Mouse (Mus musculus) gastrocnemius, postnatal 25 days (tissue): Measurements from ENCODE around the gene Spata32. TPM values are rescaled to one million over a fixed set of nuclear protein-coding genes. Genes with fewer than 3 reads are reported as not detected.
A peak's percentile ranks its signal among the peaks of the same experiment; 100 is the strongest.
"Not testable (repeated sequence)": the region's sequence is repeated elsewhere in the genome, so short reads cannot be mapped to it uniquely, and the experiment has no call there.

Experiments used
- DNase-seq: peaks from one replicate; pipeline ENCODE4 v3.0.0; 2022
- total RNA-seq, 2 experiments: library from RNA; stranded (reverse); gene quantifications; 1 replicate in 1 of 2; 2 replicates in 1 of 2; pipeline ENCODE4 v1.2.3; 2021

Gene Spata32
- total RNA-seq, 2 experiments from 2014 or later = not detected

GRCm38 (mm10) chr11:103246081-103246730 is 28.0 kb upstream of the Spata32 start:
- DNase-seq = peak; percentile 74

- DNase-seq = no peak
Measured at GRCm38 (mm10) chr11:103244856-103245255, 26.6 kb upstream of the Spata32 start.

DNA sequence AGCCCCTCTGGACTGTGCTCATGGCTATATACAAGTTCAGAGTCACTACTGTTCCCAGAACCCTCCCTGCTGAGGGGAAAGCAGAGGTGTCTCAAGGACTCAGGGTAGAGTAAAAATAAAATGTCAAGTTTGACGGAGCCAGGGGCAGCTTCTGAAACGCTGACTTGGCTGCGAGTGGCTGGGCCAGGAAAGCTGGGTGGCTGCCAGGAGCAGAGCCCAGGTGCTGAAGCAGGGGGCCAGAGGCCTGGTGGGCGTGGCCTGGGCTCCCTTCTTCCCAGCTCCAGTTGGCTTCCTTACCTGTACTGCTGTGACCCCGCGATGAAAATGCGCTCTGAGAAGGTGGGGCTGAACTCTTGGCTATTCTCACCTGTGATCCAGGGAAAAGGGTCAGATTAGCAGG is 22.5 kb upstream of the Spata32 start:
- peak; percentile 70 for DNase-seq

DNA sequence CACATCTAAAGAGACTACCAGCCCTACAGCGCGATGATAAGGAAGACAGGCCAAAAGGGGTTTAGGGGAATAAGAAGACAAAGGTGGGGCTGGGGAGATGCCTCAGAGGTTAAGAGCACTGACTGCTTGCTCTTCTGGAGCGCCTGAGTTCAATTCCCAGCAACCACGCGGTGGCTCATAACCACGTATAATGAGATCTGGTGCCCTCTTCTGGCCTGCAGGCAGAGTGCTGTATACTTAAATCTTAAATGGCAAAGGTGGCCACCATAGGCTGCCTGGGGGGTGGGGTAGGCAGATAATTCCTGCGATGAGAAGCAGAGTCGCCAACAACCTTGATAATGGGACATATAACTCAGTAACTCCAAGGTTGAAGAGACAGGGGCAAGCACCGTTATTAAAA is 19.5 kb upstream of the Spata32 start:
- no peak for DNase-seq

- DNase-seq = no peak
Measured at GRCm38 (mm10) chr11:103236903-103237302, 18.7 kb upstream of the Spata32 start.

DNA sequence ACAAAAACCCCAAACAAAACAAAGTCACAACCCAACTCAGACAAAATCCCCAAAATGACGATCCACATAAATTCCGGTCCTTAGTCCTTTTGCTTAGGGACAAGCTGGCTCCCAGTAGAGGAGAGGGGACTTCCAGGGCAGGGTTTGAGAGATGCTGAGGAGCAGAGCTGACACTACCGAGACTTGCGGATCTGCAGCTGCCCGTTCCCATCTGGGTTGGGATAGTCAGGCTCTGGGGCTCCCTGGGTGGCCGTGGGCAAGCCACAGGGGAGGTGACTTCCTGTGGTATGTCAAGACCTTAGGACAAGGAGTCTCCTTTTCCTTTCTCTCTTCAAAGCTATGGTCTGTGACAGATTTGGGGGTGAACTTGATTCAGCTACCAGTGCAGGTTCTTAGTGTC is 18.2 kb upstream of the Spata32 start:
- no peak for DNase-seq

DNA sequence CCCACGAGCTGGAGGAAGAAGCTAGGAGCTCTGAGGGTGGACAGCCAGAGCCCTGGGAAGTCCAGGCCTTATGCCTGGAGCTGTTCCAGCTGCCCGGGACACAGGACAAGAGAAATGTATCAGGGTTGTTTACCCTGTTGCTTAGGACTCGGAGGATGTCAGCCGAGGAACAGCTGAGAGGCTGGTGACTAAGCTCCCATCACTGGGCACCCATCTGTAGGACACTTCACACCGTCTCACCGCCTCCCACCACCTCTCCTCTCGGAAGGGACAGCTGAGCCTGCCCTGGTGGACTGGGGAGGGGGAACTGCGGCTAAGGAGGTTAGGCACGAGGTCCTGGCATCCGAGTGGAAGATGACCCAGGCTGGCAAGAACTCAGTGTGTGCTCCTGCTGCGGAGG is 17.5 kb upstream of the Spata32 start:
- DNase-seq = peak; percentile 67

- no peak for DNase-seq
Measured at GRCm38 (mm10) chr11:103234447-103234846, 16.2 kb upstream of the Spata32 start.

DNA sequence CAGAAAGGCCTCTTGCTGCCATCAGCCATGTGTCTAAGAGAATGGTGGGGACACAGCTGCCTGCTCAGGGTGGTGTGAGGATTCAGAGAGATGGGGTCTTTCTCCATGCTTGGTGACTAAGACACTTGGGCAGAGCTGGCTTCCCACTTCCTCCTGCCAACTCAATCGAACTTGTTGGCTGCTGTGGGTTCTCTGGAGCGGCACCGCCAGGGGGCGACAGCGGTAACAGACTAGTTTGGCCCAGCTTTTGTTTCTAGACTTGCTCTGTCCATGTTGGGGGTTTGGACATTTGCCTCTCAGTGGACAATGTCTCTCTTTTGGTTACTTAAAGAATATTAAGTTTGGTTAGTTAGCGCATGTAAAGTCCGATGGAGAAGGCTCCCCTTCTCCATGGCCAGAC is 14.7 kb upstream of the Spata32 start:
- DNase-seq = peak; percentile 74

DNA sequence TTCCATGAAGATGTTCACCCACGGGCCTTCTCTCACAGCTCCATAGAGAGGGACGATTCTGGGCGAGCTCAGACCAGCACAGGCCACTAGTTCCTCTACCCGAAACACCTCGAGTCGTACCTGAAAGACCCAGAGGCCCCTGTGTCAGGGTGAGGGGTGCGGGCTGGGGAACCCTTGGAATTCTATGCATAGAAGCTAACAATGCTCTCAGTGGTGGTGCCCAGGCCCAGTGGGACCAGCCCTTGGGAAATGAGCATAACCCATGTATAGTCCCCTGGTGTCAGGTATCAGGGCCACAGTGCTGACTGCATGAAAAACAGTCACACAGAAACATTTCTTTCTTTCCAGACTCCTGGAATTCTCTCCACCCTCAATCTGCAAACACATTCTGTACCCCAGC is 13.1 kb upstream of the Spata32 start:
- no peak for DNase-seq

GRCm38 (mm10) chr11:103230626-103231025 is 12.4 kb upstream of the Spata32 start:
- DNase-seq = peak; percentile 76

DNA sequence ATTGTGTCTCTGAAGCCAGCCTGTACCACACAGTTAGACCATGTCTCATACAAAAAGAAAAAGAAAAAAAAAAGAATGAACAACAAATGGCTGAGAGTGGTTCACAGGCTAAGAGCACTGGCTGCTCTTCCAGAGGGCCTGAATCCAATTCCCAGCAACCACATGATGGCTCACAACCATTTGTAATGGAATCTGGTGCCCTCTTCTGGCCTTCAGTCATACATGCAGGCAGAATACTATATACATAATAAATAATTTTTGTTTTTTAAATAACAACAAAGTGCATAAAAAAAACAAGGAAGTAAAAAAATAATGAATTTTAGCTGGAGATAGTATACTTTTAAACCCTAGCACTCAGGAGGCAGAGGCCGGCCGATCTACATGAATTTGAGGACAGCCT is 11.4 kb upstream of the Spata32 start:
- DNase-seq = no peak

- peak; percentile 77 for DNase-seq
Measured at GRCm38 (mm10) chr11:103223951-103224456, 5.8 kb upstream of the Spata32 start.

DNA sequence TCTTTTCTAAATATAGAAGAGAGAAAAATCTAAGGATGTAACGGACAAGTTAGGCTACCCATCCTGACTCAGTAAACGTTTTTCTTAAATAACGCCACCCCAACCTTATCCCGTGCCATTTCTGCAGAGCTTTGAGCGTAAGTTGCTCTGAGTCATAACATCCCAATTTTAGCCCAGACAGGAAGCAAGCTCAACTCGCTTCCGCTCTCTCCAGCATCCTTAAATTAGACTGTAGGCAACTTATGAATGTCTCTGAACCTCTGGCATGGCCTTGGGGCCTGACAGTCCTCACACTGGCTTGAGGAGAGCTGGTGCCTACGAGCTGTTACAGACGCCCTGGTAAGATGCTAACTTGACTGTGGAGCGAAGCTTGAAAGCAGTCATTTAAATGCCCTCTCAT is 5.2 kb upstream of the Spata32 start:
- no peak for DNase-seq

DNA sequence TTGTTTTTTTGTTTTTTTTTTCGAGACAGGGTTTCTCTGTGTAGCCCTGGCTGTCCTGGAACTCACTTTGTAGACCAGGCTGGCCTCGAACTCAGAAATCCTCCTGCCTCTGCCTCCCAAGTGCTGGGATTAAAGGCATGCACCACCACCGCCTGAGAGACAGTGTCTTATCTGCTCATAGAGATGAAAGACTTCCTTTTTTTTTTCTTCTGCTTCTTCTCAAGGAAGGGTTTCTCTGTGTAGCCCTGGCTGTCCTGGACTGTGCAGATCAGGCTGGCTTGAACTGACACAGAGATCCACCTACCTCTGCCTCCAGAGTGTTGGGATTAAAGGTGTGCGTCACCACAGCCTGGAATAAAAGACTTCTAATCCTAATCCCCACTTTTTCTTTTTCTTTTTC is 4.5 kb upstream of the Spata32 start:
- DNase-seq = not testable (repeated sequence)

GRCm38 (mm10) chr11:103221437-103221836 is 3.2 kb upstream of the Spata32 start:
- no peak for DNase-seq

DNA sequence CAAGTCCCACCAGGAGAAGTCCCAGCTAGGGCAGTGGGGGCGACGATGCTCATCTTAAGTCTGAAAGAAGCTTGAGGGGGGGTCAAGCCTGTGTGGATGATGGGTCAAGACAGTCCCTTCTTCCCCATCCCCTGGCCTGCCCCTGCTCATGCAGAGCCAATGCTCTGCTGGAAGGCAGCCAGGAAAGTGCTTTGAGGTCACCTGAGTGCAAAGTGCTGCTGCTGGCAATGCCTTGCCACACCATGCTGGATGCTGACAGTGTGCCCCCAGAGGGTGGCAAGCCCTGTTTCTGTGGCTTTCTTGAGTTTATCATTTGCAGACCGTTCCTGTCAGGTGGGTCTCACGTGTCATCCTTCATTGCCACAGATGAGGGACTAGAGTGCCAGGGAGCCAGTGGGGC is 1.8 kb upstream of the Spata32 start:
- DNase-seq = no peak

DNA sequence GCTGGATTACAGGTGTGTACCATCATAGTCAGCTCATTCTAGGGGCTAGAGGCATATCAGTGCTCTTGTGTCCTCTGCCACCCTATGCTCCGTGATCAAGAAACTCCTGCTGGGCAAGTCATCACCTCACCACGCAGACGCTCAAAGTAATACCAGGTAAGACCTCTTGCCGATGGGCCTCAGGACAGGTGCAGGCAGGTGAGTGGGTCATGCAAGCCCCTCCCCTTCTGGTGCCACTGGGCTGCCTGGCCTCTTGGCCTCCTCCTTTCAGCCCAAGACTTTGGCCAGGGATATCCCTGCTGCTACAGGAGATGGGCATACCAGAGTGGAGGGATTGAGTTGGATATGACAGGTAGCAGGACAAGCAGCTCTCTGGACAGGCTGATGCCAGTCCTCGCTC is 1.0 kb upstream of the Spata32 start:
- no peak for DNase-seq

GRCm38 (mm10) chr11:103218517-103218901 is 277 bp upstream of the Spata32 start:
- no peak for DNase-seq

DNA sequence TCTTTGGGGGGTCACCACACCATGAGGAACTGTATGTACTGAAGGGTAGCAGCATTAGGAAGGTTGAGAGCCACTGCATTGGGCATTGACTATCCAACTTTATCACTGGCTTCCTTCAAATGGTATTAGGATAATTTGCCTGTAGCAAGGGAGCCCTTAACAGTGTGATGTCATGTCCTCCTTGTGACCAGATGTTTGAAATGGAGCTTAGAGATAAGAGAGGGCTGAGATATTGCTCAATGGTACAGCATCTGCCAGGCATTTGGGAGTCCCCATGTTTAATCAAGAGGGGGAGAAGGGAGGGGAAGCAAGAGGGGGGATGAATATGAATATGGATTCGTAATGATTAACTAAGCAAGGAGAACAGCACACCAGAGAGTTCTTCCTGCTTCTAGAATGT is 2.9 kb downstream of the Spata32 start:
- no peak for DNase-seq

- DNase-seq = no peak
Measured at GRCm38 (mm10) chr11:103213712-103214111, 4.5 kb downstream of the Spata32 start.

DNA sequence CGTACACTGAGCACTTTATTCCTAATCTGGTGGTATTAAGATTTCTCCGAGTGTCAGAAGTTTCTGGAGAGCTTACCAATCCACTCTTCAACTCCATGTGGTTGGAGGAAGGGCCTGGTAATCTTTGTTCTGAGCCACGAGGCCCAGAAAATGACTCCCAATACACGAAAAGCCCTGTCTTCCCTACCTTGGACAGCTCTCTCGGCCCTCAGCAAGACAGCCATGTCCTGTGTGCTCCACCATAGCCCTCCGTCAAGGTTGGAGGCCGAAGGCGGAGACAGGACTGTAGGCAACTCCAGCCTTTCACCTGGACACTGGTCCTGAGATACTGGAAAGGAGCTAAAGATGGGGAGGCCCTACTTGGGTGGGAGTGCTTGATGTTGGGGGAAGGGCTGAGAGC is 7.9 kb downstream of the Spata32 start:
- no peak for DNase-seq

- DNase-seq = no peak
Measured at GRCm38 (mm10) chr11:103208458-103208857, 9.8 kb downstream of the Spata32 start, which contains the start of gene 1700023F06Rik. 1700023F06Rik (minus strand) TSS chr11:103208558.

GRCm38 (mm10) chr11:103206203-103206602 is 12.0 kb downstream of the Spata32 start:
- no peak for DNase-seq

DNA sequence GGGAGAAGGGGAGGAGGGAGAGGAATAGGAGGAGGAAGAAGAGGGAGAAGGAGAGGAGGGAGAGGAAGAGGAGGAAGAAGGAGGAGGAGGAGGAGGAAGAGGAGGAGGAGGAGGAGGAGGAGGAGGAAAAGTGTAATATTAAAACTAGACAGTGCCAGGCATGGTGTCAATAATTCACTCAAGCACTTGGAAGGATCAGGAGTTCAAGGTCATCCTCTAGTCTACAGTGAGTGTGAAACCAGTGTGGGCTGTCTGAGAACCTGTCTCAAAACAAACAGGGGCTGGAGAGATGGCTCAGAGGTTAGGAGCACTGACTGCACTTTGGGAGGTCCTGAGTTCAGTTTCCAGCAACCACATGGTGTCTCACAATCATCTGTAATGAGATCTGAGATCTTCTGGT is 15.9 kb downstream of the Spata32 start:
- no peak for DNase-seq
